Mouse (Mus musculus) forebrain, embryonic 16.5 days (tissue): Measurements from ENCODE around the gene Rbms3. TPM values are rescaled to one million over a fixed set of nuclear protein-coding genes. Genes with fewer than 3 reads are reported as not detected.

Source experiments
- ATAC-seq: fragments of 200-750 bp; cut with Nextera tagmentation; 2 replicates; pipeline ENCODE4 v1.8.0; 2017; ENCODE audit warnings: mild to moderate bottlenecking, moderate library complexity
- H3K27ac ChIP-seq: fragments of 300-500 bp; sonication (generic); 2 replicates; pipeline ENCODE4 v1.5.1; 2014; ENCODE audit warnings: low read length, control low read depth
- H3K27me3 ChIP-seq: fragments of 300-500 bp; sonication (generic); replicated peaks from 2 replicates; pipeline ENCODE4 v1.6.1; 2014; ENCODE audit warnings: low read length; ENCODE audit not compliant: control insufficient read depth, insufficient read depth
- H3K36me3 ChIP-seq: fragments of 300-500 bp; sonication (generic); 2 replicates; pipeline ENCODE4 v1.6.1; 2014; ENCODE audit not compliant: control insufficient read depth, insufficient read depth
- H3K4me1 ChIP-seq: fragments of 300-500 bp; sonication (generic); replicated peaks from 2 replicates; pipeline ENCODE4 v1.6.1; 2014; ENCODE audit warnings: low read length; ENCODE audit not compliant: control insufficient read depth, insufficient read depth
- H3K4me2 ChIP-seq: fragments of 300-500 bp; sonication (generic); 2 replicates; pipeline ENCODE4 v1.6.1; 2014; ENCODE audit warnings: mild to moderate bottlenecking, low read length, control low read depth
- H3K4me3 ChIP-seq: fragments of 300-500 bp; sonication (generic); replicated peaks from 2 replicates; pipeline ENCODE4 v1.5.1; 2014; ENCODE audit warnings: mild to moderate bottlenecking, low read length, control low read depth
- H3K9ac ChIP-seq: fragments of 300-500 bp; sonication (generic); replicated peaks from 2 replicates; pipeline ENCODE4 v1.6.1; 2014; ENCODE audit warnings: low read depth, low read length, control low read depth
- H3K9me3 ChIP-seq: fragments of 300-500 bp; sonication (generic); 2 replicates; pipeline ENCODE4 v1.6.1; 2016; ENCODE audit warnings: low read length; ENCODE audit not compliant: control insufficient read depth
- WGBS: fragments of 180-500 bp; shearing (Covaris S2); extraction: QIAGEN DNeasy Blood & Tissue Kit; methylation state at CpG from one replicate; pipeline ENCODE4 v1.1.7; 2014; 5-methylcytosine and 5-hydroxymethylcytosine counted together
- polyA plus RNA-seq: library from polyadenylated mRNA; unstranded; fragments of >200 nt; fragmentation: Nextera tagmentation; extraction: Ambion mirVana; gene quantifications from 2 replicates; pipeline ENCODE4 v1.2.1, GENCODE M21; 2015

The Rbms3 gene
- polyA plus RNA-seq, 1 experiment from 2014 or later, result 25.7 TPM

DNA sequence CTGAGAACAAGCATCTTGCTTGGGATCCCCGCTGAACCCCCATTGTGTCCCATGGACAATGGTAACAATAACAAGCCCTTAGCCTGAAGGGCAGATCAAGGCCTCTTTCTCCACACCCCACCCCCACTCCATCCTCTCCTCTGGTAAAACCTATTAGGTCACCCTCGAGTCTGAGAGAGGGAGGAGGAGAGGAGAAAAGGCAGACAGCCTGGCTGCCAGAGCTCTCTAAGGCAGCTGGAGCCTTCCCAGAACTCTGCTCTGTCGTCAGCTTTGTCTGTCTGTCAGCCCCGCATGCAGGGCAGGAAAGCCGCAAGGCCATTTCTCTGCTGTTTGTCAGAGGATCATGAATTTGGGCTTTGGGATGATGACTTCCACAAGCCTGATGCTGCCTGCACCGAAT is 466.6 kb downstream of the Rbms3 start:
- 4% methylated on average over 6 of the region's 6 CpGs for WGBS
- Histone ChIP-seq H3K27me3 (no peaks in the 10 kb centered on the region), H3K4me1 (peaks cover 6% of the 10 kb centered on the region), H3K9ac (no peak overlapping the region), H3K4me3 (no peak overlapping the region), H3K9me3 (no peaks in the 10 kb centered on the region), H3K36me3 (no peaks in the 10 kb centered on the region), H3K4me2 (peak overlapping the region; percentile 0; the same call in 1 of the 2 replicates), H3K27ac (no peak overlapping the region)
- ATAC-seq, result peak; percentile 50; the same call in 1 of the 2 replicates

DNA sequence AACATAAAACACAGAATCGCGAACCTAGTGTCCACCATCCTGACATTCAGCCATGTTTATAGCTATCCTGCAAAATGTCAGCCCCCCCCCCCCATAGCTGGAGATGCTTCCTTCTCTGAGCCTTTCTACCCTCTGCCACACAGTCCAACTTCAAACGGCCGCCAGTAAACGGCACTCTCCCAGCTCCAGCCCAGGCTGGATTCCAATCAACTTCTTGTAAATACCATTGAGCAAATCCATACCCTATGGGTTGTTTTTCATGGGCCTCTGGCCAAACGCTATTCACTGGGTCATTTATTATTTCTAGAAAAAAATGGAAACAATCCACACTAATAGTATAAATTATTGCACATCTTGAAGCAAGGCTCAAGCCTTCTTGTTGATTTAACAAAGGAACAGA is 468.6 kb downstream of the Rbms3 start:
- WGBS, result 67% methylated on average over 6 of the region's 6 CpGs
- Histone ChIP-seq H3K27me3 (no peaks in the 10 kb centered on the region), H3K27ac (no peak overlapping the region), H3K9me3 (no peaks in the 10 kb centered on the region), H3K4me1 (peaks cover 6% of the 10 kb centered on the region), H3K36me3 (no peaks in the 10 kb centered on the region), H3K9ac (no peak overlapping the region), H3K4me2 (no peak overlapping the region), H3K4me3 (no peak overlapping the region)
- no peak for ATAC-seq

DNA sequence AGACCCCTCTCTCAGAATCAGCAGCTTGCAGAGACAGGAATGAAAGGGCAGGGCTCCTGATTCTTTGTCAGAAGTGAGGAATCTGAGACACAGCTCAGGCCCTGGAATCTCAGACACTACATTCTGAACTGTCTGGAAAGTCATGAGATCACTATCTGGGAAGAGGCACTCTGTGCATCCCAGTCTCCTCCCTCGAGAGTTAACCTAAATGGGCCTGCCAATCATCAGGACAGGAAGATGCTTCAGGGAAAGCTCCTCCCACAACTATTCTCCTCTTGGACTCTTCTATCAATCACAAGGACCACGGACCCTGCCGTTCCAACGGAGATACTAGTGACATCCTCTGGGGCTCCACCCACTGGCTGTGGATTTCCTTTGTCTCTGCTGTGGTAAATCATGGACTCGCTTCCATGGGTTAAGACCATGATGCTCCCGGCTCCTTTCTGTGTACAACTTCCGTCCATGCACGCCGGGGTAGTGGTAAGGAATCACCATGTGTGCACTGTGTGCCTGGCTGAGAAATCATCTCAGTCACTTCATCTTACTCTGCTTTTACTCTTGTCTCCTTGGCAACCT is 473.3 kb downstream of the Rbms3 start:
- no peaks in the 10 kb centered on the region for H3K36me3 ChIP-seq
- no peaks in the 10 kb centered on the region for H3K4me1 ChIP-seq
- ATAC-seq, result no peak
- H3K27ac ChIP-seq, result no peak overlapping the region
- H3K9ac ChIP-seq, result no peak overlapping the region
- H3K4me3 ChIP-seq, result no peak overlapping the region
- H3K4me2 ChIP-seq, result no peak overlapping the region
- 81% methylated on average over 9 of the region's 9 CpGs for WGBS
- H3K27me3 ChIP-seq, result no peaks in the 10 kb centered on the region
- no peaks in the 10 kb centered on the region for H3K9me3 ChIP-seq

DNA sequence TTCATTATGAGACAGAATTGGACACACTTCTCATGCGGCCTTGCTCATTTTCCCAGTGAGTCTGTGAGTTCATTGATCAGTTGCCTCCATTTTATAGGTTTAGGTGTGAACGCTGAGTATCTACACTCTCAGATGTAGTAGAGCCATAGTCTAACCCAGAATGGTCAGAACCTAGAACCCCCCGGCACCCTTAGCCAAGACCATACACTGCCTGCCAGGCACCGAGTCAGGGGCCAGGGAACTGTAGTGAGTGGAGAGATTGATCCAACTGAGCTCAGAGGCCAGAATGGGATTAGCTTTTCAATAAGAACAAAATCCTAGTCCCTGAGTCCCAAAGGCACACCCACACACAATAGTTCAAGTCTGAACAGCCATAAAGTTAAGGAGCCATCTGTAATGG is 475.1 kb downstream of the Rbms3 start:
- H3K27ac ChIP-seq, result no peak overlapping the region
- H3K9me3 ChIP-seq, result no peaks in the 10 kb centered on the region
- no peak overlapping the region for H3K4me2 ChIP-seq
- no peaks in the 10 kb centered on the region for H3K4me1 ChIP-seq
- ATAC-seq, result no peak
- no peaks in the 10 kb centered on the region for H3K27me3 ChIP-seq
- no peaks in the 10 kb centered on the region; the same call in 1 of the 2 replicates for H3K36me3 ChIP-seq
- no peak overlapping the region for H3K4me3 ChIP-seq
- no peak overlapping the region for H3K9ac ChIP-seq
- 96% methylated on average over 4 of the region's 4 CpGs for WGBS

DNA sequence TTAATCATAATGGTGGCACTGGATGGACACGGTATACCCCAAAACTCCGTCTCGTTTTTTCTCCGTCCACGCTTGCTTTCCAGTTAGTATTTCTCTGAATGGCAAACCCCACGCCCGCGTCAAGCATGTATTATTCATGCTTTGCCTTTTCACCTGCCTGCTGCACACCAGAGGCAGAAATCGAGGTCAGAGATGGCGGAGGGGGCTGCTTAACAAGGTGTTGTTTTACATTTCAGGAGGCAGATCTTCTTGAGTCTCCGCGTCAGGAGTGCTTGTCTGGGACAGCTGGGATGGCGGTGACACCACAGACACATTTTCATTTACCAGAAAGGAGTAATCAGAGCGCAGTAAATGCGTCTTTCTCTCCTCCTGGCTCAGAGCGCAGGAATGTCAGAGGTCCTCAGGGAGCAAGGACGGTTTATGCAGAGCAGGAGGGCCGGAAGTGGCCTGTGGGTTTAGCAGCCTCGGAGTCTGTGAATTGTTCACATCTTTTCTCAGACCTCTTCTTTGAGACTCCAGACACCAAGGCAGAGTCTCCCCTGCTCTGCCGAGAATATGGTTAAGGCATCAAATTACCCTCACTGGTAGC is 475.9 kb downstream of the Rbms3 start:
- Histone ChIP-seq H3K9ac (no peak overlapping the region), H3K4me1 (no peaks in the 10 kb centered on the region), H3K9me3 (no peaks in the 10 kb centered on the region), H3K36me3 (no peaks in the 10 kb centered on the region; the same call in 1 of the 2 replicates), H3K27ac (no peak overlapping the region), H3K4me3 (no peak overlapping the region), H3K4me2 (no peak overlapping the region), H3K27me3 (no peaks in the 10 kb centered on the region)
- 77% methylated on average over 20 of the region's 20 CpGs for WGBS
- ATAC-seq, result no peak

DNA sequence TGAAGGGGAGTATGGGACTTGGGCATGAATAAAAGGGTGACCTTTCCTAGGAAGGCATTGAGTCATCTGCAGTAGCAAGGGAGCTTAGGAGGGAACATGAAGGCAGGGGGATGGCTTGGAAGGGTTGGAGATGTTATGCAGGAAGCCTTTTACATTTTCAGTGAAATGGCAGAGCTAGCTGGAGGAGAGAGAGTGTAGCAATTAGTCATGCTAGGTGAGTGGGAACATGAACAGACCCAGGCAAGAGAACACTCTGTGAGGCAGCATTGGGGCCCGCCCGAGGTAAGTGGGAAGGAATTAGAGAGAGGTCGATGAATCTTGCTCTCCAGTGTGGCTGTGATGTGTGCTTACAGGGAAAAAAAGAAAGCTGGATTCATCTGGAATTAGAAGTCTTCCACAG is 477.8 kb downstream of the Rbms3 start:
- H3K27ac ChIP-seq, result no peak overlapping the region
- H3K27me3 ChIP-seq, result no peaks in the 10 kb centered on the region
- no peak overlapping the region for H3K4me3 ChIP-seq
- H3K4me2 ChIP-seq, result no peak overlapping the region
- H3K9ac ChIP-seq, result no peak overlapping the region
- WGBS, result 90% methylated on average over 3 of the region's 3 CpGs
- H3K4me1 ChIP-seq, result no peaks in the 10 kb centered on the region
- no peaks in the 10 kb centered on the region; the same call in 1 of the 2 replicates for H3K36me3 ChIP-seq
- no peaks in the 10 kb centered on the region for H3K9me3 ChIP-seq
- ATAC-seq, result no peak

DNA sequence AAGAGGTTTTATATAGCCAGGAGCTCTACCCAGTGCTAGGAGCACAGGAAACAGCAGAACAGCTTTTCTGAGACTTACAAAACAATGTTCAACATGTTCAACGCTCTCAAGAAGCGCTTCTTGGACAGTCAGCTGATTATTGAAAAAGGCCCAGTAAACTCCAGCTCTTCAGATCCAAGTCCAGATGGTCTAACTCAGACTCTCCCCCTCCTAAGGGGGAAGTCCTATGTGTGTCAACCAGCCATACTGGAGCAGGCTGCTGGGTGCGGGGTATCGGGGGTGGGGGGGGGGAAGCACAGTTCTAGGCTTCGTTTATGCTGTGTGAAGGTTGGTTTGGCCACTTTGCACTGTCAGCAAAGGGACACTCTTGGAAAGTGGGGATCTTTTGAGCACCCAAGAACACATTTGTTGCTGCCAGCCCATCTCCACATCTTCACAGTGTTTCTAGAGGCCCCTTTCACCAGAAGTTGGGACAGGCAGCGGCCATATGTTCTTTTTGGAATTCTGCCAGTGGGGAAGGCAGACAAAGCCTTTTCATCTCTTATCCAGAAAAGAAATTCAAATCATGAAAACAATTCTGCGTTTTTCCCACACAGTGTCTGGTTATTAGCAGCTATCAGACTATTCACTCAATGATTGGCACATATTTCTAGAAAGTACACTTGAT is 485.5 kb downstream of the Rbms3 start:
- H3K4me1 ChIP-seq, result no peaks in the 10 kb centered on the region; the same call in 1 of the 2 replicates
- no peaks in the 10 kb centered on the region for H3K36me3 ChIP-seq
- H3K4me3 ChIP-seq, result no peak overlapping the region
- no peak overlapping the region for H3K27ac ChIP-seq
- H3K9ac ChIP-seq, result no peak overlapping the region
- whole genome bisulfite sequencing, result 62% methylated on average over 7 of the region's 7 CpGs
- peak; percentile 52; the same call in 1 of the 2 replicates for ATAC-seq
- no peaks in the 10 kb centered on the region for H3K9me3 ChIP-seq
- H3K27me3 ChIP-seq, result no peaks in the 10 kb centered on the region
- no peak overlapping the region for H3K4me2 ChIP-seq

DNA sequence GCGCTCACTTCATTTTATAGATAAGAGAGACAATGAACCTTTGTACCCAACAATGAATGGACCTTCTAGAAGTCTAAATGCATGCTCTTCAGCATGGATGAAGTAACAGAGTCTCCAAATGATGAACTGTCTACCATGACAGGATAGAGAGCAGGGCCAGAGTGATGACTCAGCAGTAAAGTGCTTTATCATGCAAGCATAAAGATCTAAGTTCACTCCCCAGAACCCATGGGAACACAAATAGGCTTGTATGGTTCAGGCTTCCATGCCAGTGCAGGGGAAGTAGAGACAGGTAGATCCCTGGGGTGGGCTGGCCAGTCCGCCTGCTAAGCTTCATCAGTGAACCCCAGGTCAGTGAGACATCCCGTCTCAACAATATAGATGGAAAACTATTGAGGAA is 489.7 kb downstream of the Rbms3 start:
- no peaks in the 10 kb centered on the region; the same call in 1 of the 2 replicates for H3K4me1 ChIP-seq
- H3K36me3 ChIP-seq, result no peaks in the 10 kb centered on the region
- no peak overlapping the region for H3K27ac ChIP-seq
- no peak overlapping the region for H3K9ac ChIP-seq
- H3K27me3 ChIP-seq, result no peaks in the 10 kb centered on the region
- H3K4me2 ChIP-seq, result no peak overlapping the region
- WGBS, result 93% methylated on average over 3 of the region's 3 CpGs
- no peaks in the 10 kb centered on the region for H3K9me3 ChIP-seq
- no peak overlapping the region for H3K4me3 ChIP-seq
- no peak for ATAC-seq

DNA sequence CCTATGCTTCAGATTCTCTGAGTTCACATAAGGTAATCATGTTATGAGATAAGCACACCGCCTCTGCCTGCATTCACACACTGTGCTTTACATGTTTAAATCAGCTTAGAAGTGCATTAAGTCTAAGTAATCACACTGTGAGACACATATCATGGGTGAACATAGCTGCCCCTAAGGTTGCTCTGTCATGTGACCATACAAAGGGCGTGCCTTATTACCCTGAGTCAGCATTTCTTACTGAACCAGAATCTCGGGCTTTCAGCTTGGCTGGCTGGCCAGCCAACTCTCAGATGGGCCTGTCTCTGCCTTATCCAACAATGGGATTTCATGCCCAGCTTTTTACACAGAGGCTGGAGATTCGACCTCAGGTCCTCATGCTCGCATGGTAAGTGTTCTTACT is 493.3 kb downstream of the Rbms3 start:
- H3K9me3 ChIP-seq, result no peaks in the 10 kb centered on the region
- no peaks in the 10 kb centered on the region for H3K36me3 ChIP-seq
- H3K4me1 ChIP-seq, result no peaks in the 10 kb centered on the region
- ATAC-seq, result no peak
- H3K27ac ChIP-seq, result no peak overlapping the region
- no peak overlapping the region for H3K9ac ChIP-seq
- no peak overlapping the region for H3K4me2 ChIP-seq
- no peaks in the 10 kb centered on the region for H3K27me3 ChIP-seq
- 59% methylated on average over 5 of the region's 5 CpGs for WGBS
- no peak overlapping the region for H3K4me3 ChIP-seq
